8 mouse cellular contexts compared by ENCODE assay signal in the genomic region with DNA sequence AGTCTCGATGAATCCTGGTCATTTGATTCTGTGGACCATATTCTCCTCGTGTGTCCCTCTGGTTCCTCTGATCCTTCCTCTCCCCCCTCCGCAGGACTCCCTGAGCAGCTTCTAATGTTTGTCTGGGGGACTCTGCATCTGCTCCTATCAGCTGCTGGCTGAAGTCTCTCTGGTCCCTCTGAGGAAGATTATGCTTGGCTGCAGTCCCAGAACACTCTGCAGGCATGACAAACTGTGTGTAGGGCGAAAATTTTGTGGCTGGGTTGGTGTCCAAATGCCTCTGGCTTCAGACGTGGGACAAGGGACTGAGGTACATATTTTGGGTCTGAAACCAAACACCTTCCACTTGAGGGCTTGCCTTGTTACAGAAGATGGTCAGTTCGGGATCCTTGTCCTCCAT. TPM values are rescaled to one million over a fixed set of nuclear protein-coding genes. Genes with fewer than 3 reads are reported as not detected.
A peak's percentile ranks its signal among the peaks of the same experiment; 100 is the strongest.
DNase-seq lines count a peak whose midpoint lies in the region; ATAC-seq and TF ChIP-seq lines count a peak whose summit lies in the region.

No protein-coding gene starts in this region.

- 36% methylated on average over 6 of the region's 6 CpGs for WGBS in hindbrain, postnatal 0 days
- 44% methylated on average over 6 of the region's 6 CpGs for WGBS in limb, embryonic 15.5 days
- WGBS in stomach, embryonic 16.5 days: 33% methylated on average over 6 of the region's 6 CpGs

- intact Hi-C loops in gastrocnemius, adult 2 months (cut with DNase I): no loop called here

- no peaks in the 10 kb centered on the region for H3K9me3 ChIP-seq in hindbrain, postnatal 0 days (ENCODE audit: low read length)
- H3K9me3 ChIP-seq in limb, embryonic 15.5 days: no peaks in the 10 kb centered on the region
- H3K9me3 ChIP-seq in stomach, embryonic 16.5 days (replicated peaks; ENCODE audit: control insufficient read depth, low read length): no peaks in the 10 kb centered on the region

- peak; percentile 58 for ATAC-seq in hindbrain, postnatal 0 days
- ATAC-seq in limb, embryonic 15.5 days (ENCODE audit: insufficient number of reproducible peaks, low FRiP score, low TSS enrichment, low read depth): peak; percentile 50; the same call in 1 of the 2 replicates
- peak; percentile 64; the same call in 1 of the 2 replicates for ATAC-seq in stomach, embryonic 16.5 days (ENCODE audit: insufficient read depth, low FRiP score)

- no peak overlapping the region for H3K4me3 ChIP-seq in gastrocnemius, adult 2 months
- no peak overlapping the region for H3K4me3 ChIP-seq in hindbrain, postnatal 0 days (ENCODE audit: low read length)
- no peak overlapping the region for H3K4me3 ChIP-seq in limb, embryonic 15.5 days
- no peak overlapping the region for H3K4me3 ChIP-seq in stomach, embryonic 16.5 days (replicated peaks; ENCODE audit: low read length)

- no peak for TF ChIP-seq CTCF in gastrocnemius, adult 2 months (IDR thresholded peaks at IDR 0.05)
- no peak for TF ChIP-seq CTCF in hindbrain, postnatal 0 days (IDR thresholded peaks at IDR 0.05; ENCODE audit: low read depth)

- H3K36me3 ChIP-seq in hindbrain, postnatal 0 days (ENCODE audit: insufficient read depth, low read length): no peaks in the 10 kb centered on the region
- no peaks in the 10 kb centered on the region for H3K36me3 ChIP-seq in limb, embryonic 15.5 days
- no peaks in the 10 kb centered on the region for H3K36me3 ChIP-seq in stomach, embryonic 16.5 days (ENCODE audit: control insufficient read depth, insufficient read depth, low read length)

- H3K9ac ChIP-seq in hindbrain, postnatal 0 days (replicated peaks; ENCODE audit: low read length): no peak overlapping the region
- H3K9ac ChIP-seq in limb, embryonic 15.5 days: no peak overlapping the region
- 0 out of 2 replicates have a peak overlapping the region, but pooled peaks have one; percentile 18 for H3K9ac ChIP-seq in stomach, embryonic 16.5 days (ENCODE audit: low read length)

- peaks cover 4% of the 10 kb centered on the region; the same call in 1 of the 2 replicates for H3K4me1 ChIP-seq in hindbrain, postnatal 0 days (ENCODE audit: insufficient read depth, low read length)
- H3K4me1 ChIP-seq in limb, embryonic 15.5 days: peaks cover 31% of the 10 kb centered on the region
- peaks cover 21% of the 10 kb centered on the region for H3K4me1 ChIP-seq in stomach, embryonic 16.5 days (ENCODE audit: control insufficient read depth, insufficient read depth, low read length)

- no peak overlapping the region for H3K4me2 ChIP-seq in hindbrain, postnatal 0 days (ENCODE audit: low read depth, low read length)
- H3K4me2 ChIP-seq in limb, embryonic 15.5 days: no peak overlapping the region
- H3K4me2 ChIP-seq in stomach, embryonic 16.5 days (ENCODE audit: low read depth, low read length): no peak overlapping the region

- H3K27ac ChIP-seq in gastrocnemius, adult 2 months: peak overlapping the region; percentile 49; the same call in 1 of the 2 replicates
- H3K27ac ChIP-seq in hindbrain, postnatal 0 days: peak overlapping the region; percentile 58
- H3K27ac ChIP-seq in limb, embryonic 15.5 days: 0 out of 2 replicates have a peak overlapping the region, but pooled peaks have one; percentile 70
- peak overlapping the region; percentile 58; the same call in 1 of the 2 replicates for H3K27ac ChIP-seq in stomach, embryonic 16.5 days (ENCODE audit: low read length)

- no peaks in the 10 kb centered on the region for H3K27me3 ChIP-seq in hindbrain, postnatal 0 days (ENCODE audit: insufficient read depth, low read length)
- H3K27me3 ChIP-seq in limb, embryonic 15.5 days: no peaks in the 10 kb centered on the region
- no peaks in the 10 kb centered on the region for H3K27me3 ChIP-seq in stomach, embryonic 16.5 days (ENCODE audit: control insufficient read depth, insufficient read depth, low read length)

- peak; percentile 73 to 77 for DNase-seq in cerebellum, postnatal 10 days
- no peak for DNase-seq in cerebellum, adult 11-12 months
- DNase-seq in 3T3-L1 (ENCODE audit: low read depth, low spot score): peak; percentile 75
- DNase-seq in gastrocnemius, adult 2 months: peak; percentile 63
- peak; percentile 77 for DNase-seq in hindbrain, postnatal 0 days (ENCODE audit: low spot score)
- DNase-seq in spleen, postnatal 10 days (ENCODE audit: low spot score in 2 of 2): no peak

RNA-seq across cellular contexts. Expression of a gene that starts 13.1 kb away (rescaled TPM):
- under 1 TPM in 1 of 2 experiments, not detected in 1; 0.25 TPM for total RNA-seq in gastrocnemius, adult 2 months (2021)
- total RNA-seq in hindbrain, postnatal 0 days (2014; rRNA removed): 8.7 and 10.5 TPM in 2 replicates
- 12.0 and 12.5 TPM in 2 replicates for polyA plus RNA-seq in hindbrain, postnatal 0 days (2015; fragmentation: Nextera tagmentation; extraction: Ambion mirVana)
- 4.8 and 5.4 TPM in 2 replicates for polyA plus RNA-seq in limb, embryonic 15.5 days (2015; fragmentation: Nextera tagmentation; extraction: Ambion mirVana)
- polyA plus RNA-seq in stomach, embryonic 16.5 days (2015; fragmentation: Nextera tagmentation; extraction: Ambion mirVana): 5.5 and 6.3 TPM in 2 replicates

Comparison
In these comparisons a context has a peak if more than half of its experiments do, and no peak if none do; other contexts are left out.
1. DNase-seq: peak in cerebellum, postnatal 10 days (2 of 2), 3T3-L1 (single experiment), gastrocnemius, adult 2 months (single experiment) and hindbrain, postnatal 0 days (single experiment); none in cerebellum, adult 11-12 months (single experiment) and spleen, postnatal 10 days (0 of 2).
2. Peak in every context shown above with its lines, with median percentiles within 50 percentile points of each other: H3K27ac ChIP-seq and ATAC-seq.